Mouse (Mus musculus): ENCODE measurements at regions not wholly inside any gene's neighbourhood (a gene's known extent, or its start where the extent isn't known, plus 50 kb on each side); places are given as distances from the start of the nearest gene placed in this dataset.

GRCm38 (mm10) chr1:193989956-193990675, 620.0 kb upstream of the Camk1g start:
- no peak for ATAC-seq (ENCODE audit: extremely low read depth, insufficient number of reproducible peaks, low FRiP score, poor library complexity, severe bottlenecking)

GRCm38 (mm10) chr1:193988970-193989904, 619.1 kb upstream of the Camk1g start:
- ATAC-seq (ENCODE audit: extremely low read depth, insufficient number of reproducible peaks, low FRiP score, poor library complexity, severe bottlenecking), result no peak

GRCm38 (mm10) chr1:193980571-193980970, 610.5 kb upstream of the Camk1g start:
- no peak for ATAC-seq (ENCODE audit: extremely low read depth, insufficient number of reproducible peaks, low FRiP score, poor library complexity, severe bottlenecking)

GRCm38 (mm10) chr1:193971537-193971936, 601.4 kb upstream of the Camk1g start:
- ATAC-seq (ENCODE audit: extremely low read depth, insufficient number of reproducible peaks, low FRiP score, poor library complexity, severe bottlenecking), result no peak

GRCm38 (mm10) chr1:193969264-193969908, 599.3 kb upstream of the Camk1g start:
- ATAC-seq (ENCODE audit: extremely low read depth, insufficient number of reproducible peaks, low FRiP score, poor library complexity, severe bottlenecking), result no peak

GRCm38 (mm10) chr1:193967957-193968926, 598.1 kb upstream of the Camk1g start:
- ATAC-seq (ENCODE audit: extremely low read depth, insufficient number of reproducible peaks, low FRiP score, poor library complexity, severe bottlenecking), result no peak

GRCm38 (mm10) chr1:193966652-193967555, 596.8 kb upstream of the Camk1g start:
- no peak for ATAC-seq (ENCODE audit: extremely low read depth, insufficient number of reproducible peaks, low FRiP score, poor library complexity, severe bottlenecking)

- no peak for ATAC-seq (ENCODE audit: extremely low read depth, insufficient number of reproducible peaks, low FRiP score, poor library complexity, severe bottlenecking)
These were observed 595.2 kb upstream of the Camk1g start for GRCm38 (mm10) chr1:193965278-193965677.

GRCm38 (mm10) chr1:193951936-193952335, 581.8 kb upstream of the Camk1g start:
- ATAC-seq (ENCODE audit: extremely low read depth, insufficient number of reproducible peaks, low FRiP score, poor library complexity, severe bottlenecking), result no peak

GRCm38 (mm10) chr1:193949817-193950216, 579.7 kb upstream of the Camk1g start:
- no peak for ATAC-seq (ENCODE audit: extremely low read depth, insufficient number of reproducible peaks, low FRiP score, poor library complexity, severe bottlenecking)

- no peak for ATAC-seq (ENCODE audit: extremely low read depth, insufficient number of reproducible peaks, low FRiP score, poor library complexity, severe bottlenecking)
These were observed 577.0 kb upstream of the Camk1g start for GRCm38 (mm10) chr1:193946953-193947586.

- ATAC-seq (ENCODE audit: extremely low read depth, insufficient number of reproducible peaks, low FRiP score, poor library complexity, severe bottlenecking), result no peak
These were observed 565.9 kb upstream of the Camk1g start for GRCm38 (mm10) chr1:193935969-193936368.

- no peak for ATAC-seq (ENCODE audit: extremely low read depth, insufficient number of reproducible peaks, low FRiP score, poor library complexity, severe bottlenecking)
These were observed 564.2 kb upstream of the Camk1g start for GRCm38 (mm10) chr1:193934308-193934707.

- ATAC-seq (ENCODE audit: extremely low read depth, insufficient number of reproducible peaks, low FRiP score, poor library complexity, severe bottlenecking), result no peak
These were observed 561.1 kb upstream of the Camk1g start for GRCm38 (mm10) chr1:193931131-193931729.

GRCm38 (mm10) chr1:193928607-193929006, 558.5 kb upstream of the Camk1g start:
- ATAC-seq (ENCODE audit: extremely low read depth, insufficient number of reproducible peaks, low FRiP score, poor library complexity, severe bottlenecking), result no peak

GRCm38 (mm10) chr1:193922756-193923155, 552.7 kb upstream of the Camk1g start:
- no peak for ATAC-seq (ENCODE audit: extremely low read depth, insufficient number of reproducible peaks, low FRiP score, poor library complexity, severe bottlenecking)

GRCm38 (mm10) chr1:193919243-193919642, 549.1 kb upstream of the Camk1g start:
- no peak for ATAC-seq (ENCODE audit: extremely low read depth, insufficient number of reproducible peaks, low FRiP score, poor library complexity, severe bottlenecking)

Measured in neutrophil, adult 5-6 weeks (primary cell).